11 mouse cellular contexts compared by ENCODE assay signal in the genomic region with DNA sequence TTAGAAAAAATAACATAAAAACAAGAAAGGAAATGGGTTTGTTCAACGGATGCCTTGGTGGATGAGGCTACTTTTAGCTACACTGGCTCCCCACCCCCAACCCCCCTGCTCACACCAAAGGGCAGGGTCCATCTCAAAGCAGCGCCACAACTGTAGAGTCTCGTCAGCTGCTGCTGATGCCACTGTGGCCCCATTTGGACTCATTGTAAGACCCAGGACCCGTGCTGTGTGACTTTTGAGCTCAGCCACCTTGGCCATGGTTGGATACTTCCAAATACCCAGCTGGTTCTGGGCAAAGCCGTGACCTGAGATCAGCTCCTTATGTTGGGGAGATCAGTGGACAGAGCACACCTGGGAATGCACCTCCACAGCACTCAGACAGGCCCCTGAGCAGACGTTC.
"Had no signal": no experiment of that assay in that cellular context is flagged by ENCODE, and none has a peak within 500 bp of the region (broad histone marks: within the 10 kb centered on the region; RNA-seq: fewer than 3 reads in every experiment).

No protein-coding gene starts in this region.

- H3K36me3 ChIP-seq: embryonic facial prominence, embryonic 12.5 days; embryonic facial prominence, embryonic 15.5 days; forebrain, embryonic 10.5 days had no signal

- H3K4me3 ChIP-seq: embryonic facial prominence, embryonic 10.5 days; embryonic facial prominence, embryonic 12.5 days; embryonic facial prominence, embryonic 13.5 days; embryonic facial prominence, embryonic 15.5 days; erythroblast, embryonic 14.5 days; forebrain, embryonic 10.5 days; forebrain, embryonic 12.5 days; forebrain, embryonic 13.5 days; forebrain, embryonic 15.5 days; gastrocnemius, adult 2 months had no signal

- H3K27me3 ChIP-seq: embryonic facial prominence, embryonic 12.5 days; embryonic facial prominence, embryonic 13.5 days; embryonic facial prominence, embryonic 15.5 days; forebrain, embryonic 12.5 days; forebrain, embryonic 13.5 days; forebrain, embryonic 15.5 days had no signal

- H3K27ac ChIP-seq: embryonic facial prominence, embryonic 10.5 days; embryonic facial prominence, embryonic 12.5 days; embryonic facial prominence, embryonic 13.5 days; embryonic facial prominence, embryonic 15.5 days; forebrain, embryonic 10.5 days; forebrain, embryonic 12.5 days; forebrain, embryonic 13.5 days; forebrain, embryonic 15.5 days; gastrocnemius, adult 2 months had no signal

- H3K4me2 ChIP-seq: embryonic facial prominence, embryonic 12.5 days; embryonic facial prominence, embryonic 13.5 days; embryonic facial prominence, embryonic 15.5 days; forebrain, embryonic 12.5 days; forebrain, embryonic 13.5 days; forebrain, embryonic 15.5 days had no signal

- H3K9ac ChIP-seq: embryonic facial prominence, embryonic 12.5 days; embryonic facial prominence, embryonic 13.5 days; embryonic facial prominence, embryonic 15.5 days; forebrain, embryonic 12.5 days; forebrain, embryonic 13.5 days; forebrain, embryonic 15.5 days; forebrain, postnatal 0 days had no signal

- H3K4me1 ChIP-seq: embryonic facial prominence, embryonic 12.5 days; embryonic facial prominence, embryonic 13.5 days; embryonic facial prominence, embryonic 15.5 days; forebrain, embryonic 12.5 days; forebrain, embryonic 13.5 days; forebrain, embryonic 15.5 days had no signal

- H3K9me3 ChIP-seq: embryonic facial prominence, embryonic 10.5 days; embryonic facial prominence, embryonic 12.5 days; embryonic facial prominence, embryonic 13.5 days; embryonic facial prominence, embryonic 15.5 days; forebrain, embryonic 10.5 days; forebrain, embryonic 12.5 days; forebrain, embryonic 13.5 days; forebrain, embryonic 15.5 days had no signal
